Mouse (Mus musculus): ENCODE measurements around the gene Slc12a9.

Gene Slc12a9

DNA sequence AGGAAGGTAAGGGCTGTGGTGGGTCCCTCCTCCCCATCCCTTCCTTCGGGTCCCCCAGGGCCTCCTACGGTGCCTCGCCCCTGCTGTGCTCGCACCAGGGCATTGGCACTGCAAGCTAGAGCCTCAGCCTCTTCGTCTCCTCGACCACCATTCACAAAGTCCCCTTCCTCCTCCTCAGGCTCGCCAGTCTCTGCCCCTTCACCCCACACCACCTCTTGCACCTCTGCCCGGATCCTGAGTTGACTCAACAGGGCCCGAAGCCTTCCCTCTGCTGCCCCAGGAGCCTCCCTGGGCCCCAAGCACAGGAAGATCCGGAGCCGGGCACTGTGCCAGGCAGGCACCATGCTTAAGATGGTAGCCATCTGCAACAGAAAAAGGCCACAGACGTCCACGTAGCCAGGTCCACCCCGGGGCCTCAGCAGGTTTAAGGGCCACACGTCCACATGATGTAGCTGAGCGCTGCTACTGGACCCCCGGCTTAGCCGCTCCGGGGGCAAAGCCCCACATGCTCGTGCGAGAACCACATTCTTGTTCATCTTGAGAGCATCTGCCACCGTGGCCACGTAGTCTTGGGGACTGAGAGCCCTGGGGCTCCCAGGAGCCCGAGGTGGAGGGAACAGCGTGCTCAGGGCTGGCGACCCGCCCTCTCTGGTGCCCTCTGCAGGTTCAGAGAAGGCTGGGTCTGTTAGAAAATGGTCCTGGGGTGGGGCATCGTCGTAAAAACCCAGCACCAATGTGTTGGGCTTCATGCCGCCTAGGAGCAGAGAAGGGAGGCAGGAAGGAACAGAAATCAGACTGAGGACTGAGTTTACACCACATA, 18.1 kb downstream of the Slc12a9 start:
- in situ Hi-C loops (cut with MboI, MseI), result loop anchor here in 1 of 2 experiments (25.0 kb wide), 1 partner anchor 1353 kb away; the partner anchor contains the start of gene Ssc4d

DNA sequence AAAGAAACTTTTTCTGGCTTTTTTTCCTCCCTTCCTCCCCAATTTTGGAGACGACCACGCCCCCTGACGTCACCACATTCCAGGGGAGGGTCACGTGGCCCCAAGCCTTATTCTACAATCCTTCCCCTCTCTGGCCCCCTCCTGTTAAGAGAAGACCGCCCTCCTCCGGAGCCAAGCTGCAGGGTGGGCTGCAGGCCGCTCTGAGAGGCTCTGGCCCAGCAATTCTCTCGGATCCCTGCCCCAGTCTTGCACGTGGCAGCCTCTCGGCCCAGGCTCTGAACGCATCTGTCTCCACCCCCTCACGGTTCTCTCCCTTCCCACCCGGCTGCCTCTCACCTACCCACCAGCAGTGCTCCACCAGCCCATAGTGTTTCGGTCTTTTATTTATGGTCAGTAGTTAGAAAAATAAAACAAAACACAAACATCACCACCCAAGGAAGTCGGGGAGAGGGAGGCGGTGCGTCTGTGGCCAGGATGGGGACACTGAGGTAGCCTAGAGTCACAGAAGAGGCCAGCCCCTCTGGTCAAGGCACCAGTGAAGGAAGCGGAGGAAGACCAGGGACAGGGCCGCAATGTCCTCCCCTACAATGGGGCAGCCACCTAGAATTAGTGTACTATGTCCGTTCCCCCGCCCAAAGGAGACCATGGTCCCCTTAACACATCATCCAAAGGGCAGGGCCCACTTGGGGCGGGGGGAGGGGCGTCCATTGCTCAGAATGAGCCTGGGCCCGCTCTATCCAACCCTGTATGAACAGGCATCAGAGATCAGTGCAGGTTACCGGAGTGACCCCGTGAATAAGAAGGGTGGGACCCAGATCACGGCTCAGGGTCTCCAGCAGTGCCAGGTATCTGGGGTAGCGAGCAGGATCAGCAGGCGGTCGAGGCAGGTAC, 19.0 kb downstream of the Slc12a9 start, which contains the start of gene Trip6:
Gene Trip6, minus strand, starts transcription at position 212 of the 891 bp plus-strand sequence.
- in situ Hi-C loops (cut with MboI, MseI), result loop anchor here in 1 of 2 experiments (25.0 kb wide), 1 partner anchor 1352 kb away; the partner anchor contains the start of gene Ssc4d

DNA sequence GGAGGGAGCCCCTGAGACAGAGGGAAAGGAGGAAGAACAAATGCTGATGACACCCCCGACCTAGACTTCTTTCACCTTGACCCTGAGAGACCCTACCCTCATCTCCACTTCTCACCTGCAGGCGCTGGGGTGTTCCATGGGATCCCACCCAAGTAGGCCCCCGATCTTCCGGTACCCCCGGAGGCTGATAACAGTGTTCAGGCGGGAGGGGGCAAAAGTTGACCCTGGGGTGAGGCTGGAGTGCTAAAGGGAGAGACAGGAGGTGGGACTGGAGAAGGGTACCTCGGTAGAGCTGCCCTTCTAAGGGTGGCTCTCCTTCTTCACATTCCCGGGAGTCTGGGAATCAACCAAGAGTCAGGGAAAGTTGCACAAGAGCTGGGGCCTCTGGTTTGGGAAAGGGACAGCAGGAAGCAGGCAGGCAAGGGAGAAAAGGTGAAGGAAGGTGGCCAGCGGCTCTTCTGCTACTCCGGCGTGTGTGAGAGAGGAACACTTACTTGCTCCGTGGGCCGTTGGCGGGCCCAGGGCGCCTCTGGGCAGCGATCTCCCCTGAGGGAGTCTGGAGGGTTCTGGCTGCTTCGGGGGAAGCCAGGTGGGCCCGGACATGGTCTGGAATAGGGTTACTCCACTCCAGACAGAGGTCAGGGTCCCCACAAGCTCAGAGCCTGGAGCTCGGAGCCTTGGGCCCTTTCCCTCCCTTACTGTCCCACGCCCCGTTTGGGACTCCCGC, 19.8 kb downstream of the Slc12a9 start:
- in situ Hi-C loops (cut with MboI, MseI), result loop anchor here in 1 of 2 experiments (25.0 kb wide), 1 partner anchor 1351 kb away; the partner anchor contains the start of gene Ssc4d

DNA sequence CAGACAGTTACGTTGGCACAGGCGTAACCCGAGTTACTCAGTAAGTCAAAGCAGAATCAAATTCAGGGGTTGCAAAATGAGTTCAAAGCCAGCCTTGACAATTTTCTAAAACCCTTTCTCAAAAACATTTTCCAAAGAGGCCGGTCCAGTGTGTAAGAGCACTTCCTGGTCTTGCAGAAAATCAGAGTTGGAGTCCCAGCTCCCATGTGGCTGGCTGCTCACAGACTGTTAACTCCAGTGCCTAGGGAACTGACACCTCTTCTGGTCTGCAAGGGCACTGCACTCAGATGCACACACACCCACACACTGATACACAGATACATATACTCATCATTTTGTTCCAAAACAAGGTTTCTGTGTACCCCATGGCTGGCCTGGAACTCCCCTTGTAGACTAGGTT, 25.0 kb downstream of the Slc12a9 start:
- in situ Hi-C loops (cut with MboI, MseI), result loop anchor here in 1 of 2 experiments (25.0 kb wide), 1 partner anchor 1346 kb away; the partner anchor contains the start of gene Ssc4d

- in situ Hi-C loops (cut with MboI, MseI), result loop anchor here in 1 of 2 experiments (25.0 kb wide), 1 partner anchor 1345 kb away; the partner anchor contains the start of gene Ssc4d
Observed at GRCm38 (mm10) chr5:137307071-137307912, 26.1 kb downstream of the Slc12a9 start, which contains the start of gene Srrt. Srrt (minus strand) TSS chr5:137307674.

GRCm38 (mm10) chr5:137306439-137307005, 26.9 kb downstream of the Slc12a9 start:
- in situ Hi-C loops (cut with MboI, MseI), result loop anchor here in 1 of 2 experiments (25.0 kb wide), 1 partner anchor 1344 kb away; the partner anchor contains the start of gene Ssc4d

DNA sequence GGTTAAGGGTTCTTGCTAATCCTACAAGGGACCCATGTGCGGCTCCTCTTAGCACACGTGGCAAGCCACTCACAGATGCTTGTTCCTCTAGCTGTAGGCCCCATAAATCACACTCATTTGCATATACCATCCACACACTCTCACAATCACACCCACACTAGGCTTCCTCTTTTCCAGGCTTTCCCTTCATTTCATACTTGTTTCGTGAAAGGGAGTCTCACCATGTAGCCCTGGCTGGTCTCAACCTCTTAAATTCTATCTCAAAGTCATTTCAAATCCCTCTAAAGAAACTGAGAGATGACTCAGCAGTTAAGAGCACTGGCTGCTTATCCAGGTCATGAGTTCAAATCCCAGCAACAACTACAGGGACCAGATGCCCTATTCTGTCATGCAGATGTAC, 27.6 kb downstream of the Slc12a9 start:
- in situ Hi-C loops (cut with MboI, MseI), result loop anchor here in 1 of 2 experiments (25.0 kb wide), 1 partner anchor 1344 kb away; the partner anchor contains the start of gene Ssc4d

- in situ Hi-C loops (cut with MboI, MseI), result loop anchor here in 1 of 2 experiments (25.0 kb wide), 1 partner anchor 1343 kb away; the partner anchor contains the start of gene Ssc4d
Observed at GRCm38 (mm10) chr5:137304816-137305215, 28.6 kb downstream of the Slc12a9 start.

GRCm38 (mm10) chr5:137304165-137304564, 29.2 kb downstream of the Slc12a9 start:
- in situ Hi-C loops (cut with MboI, MseI), result loop anchor here in 1 of 2 experiments (25.0 kb wide), 1 partner anchor 1342 kb away; the partner anchor contains the start of gene Ssc4d

- in situ Hi-C loops (cut with MboI, MseI), result loop anchor here in 1 of 2 experiments (25.0 kb wide), 1 partner anchor 1341 kb away; the partner anchor contains the start of gene Ssc4d
Observed at GRCm38 (mm10) chr5:137303609-137304008, 29.8 kb downstream of the Slc12a9 start.

DNA sequence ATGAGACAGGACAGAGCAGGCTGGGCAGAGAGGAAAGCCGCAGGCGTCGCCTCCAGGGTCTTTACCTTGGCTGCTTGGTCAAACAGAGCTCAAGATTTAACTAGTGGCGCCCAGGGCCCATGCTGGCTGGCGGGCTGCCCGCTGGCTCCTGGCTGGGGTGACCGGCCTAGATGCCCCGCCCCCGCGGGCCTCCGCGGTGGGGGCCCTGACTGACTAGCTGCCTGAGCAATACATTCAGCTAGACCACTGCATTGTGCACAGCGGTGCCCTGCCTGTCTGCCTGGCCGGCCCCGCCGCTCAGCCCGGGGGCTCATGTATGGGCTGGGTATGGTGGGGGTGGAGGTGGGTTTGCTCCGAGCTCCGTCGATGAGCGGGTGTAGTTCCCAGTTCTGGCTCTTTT, 32.1 kb downstream of the Slc12a9 start:
- in situ Hi-C loops (cut with MboI, MseI), result loop anchor here in 1 of 2 experiments (25.0 kb wide), 1 partner anchor 1339 kb away; the partner anchor contains the start of gene Ssc4d

- in situ Hi-C loops (cut with MboI, MseI), result loop anchor here (5.0 to 25.0 kb wide), 3 partner anchors 287 to 876 kb away; partner anchors contain the start of genes Ap4m1 (in 1 of the 2) and Mcm7 (in 1 of the 2)
Observed at GRCm38 (mm10) chr5:137299240-137299639, 34.2 kb downstream of the Slc12a9 start.

DNA sequence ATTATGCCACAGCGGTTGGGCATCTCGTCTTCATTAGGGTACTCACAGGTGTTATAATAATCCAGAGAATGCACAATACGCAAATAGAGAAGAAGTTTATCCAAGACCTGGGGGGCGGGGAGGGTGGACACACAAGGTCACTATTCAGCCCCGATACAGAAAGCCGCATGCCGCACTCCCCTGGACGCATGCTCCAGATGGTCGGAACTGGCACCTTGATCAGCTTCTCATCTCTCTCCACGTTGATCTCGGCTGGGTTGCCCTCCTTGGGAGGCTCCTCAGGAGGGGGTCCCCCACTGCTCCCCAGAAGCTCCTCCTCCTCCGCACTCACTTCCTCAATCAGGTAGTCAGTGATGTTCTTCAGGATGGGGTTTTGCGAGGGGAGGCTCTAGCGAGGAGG, 36.3 kb downstream of the Slc12a9 start:
- in situ Hi-C loops (cut with MboI, MseI), result loop anchor here (5.0 to 25.0 kb wide), 3 partner anchors 285 to 878 kb away; partner anchors contain the start of genes Ap4m1 (in 1 of the 2) and Mcm7 (in 1 of the 2)

DNA sequence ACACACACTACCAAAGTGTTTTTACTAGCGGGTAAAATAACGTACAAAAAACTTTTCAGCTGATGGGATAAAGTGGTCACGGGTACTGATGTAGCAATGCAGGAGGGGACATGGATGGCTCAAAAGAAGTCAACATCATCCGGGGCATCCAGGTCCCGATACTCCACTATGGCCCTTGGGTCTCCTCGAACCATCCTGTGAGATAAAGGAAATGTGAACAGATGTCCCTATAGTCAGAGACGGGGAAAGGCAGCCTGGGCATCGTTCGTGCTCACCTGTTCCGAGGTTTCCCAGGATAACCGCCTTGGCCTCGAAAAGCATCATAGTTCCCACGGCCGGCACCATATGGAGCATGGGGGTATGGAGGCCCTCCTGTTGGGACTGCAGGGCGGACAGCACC, 37.7 kb downstream of the Slc12a9 start:
- in situ Hi-C loops (cut with MboI, MseI), result loop anchor here (5.0 to 25.0 kb wide), 3 partner anchors 283 to 879 kb away; partner anchors contain the start of genes Ap4m1 (in 1 of the 2) and Mcm7 (in 1 of the 2)

DNA sequence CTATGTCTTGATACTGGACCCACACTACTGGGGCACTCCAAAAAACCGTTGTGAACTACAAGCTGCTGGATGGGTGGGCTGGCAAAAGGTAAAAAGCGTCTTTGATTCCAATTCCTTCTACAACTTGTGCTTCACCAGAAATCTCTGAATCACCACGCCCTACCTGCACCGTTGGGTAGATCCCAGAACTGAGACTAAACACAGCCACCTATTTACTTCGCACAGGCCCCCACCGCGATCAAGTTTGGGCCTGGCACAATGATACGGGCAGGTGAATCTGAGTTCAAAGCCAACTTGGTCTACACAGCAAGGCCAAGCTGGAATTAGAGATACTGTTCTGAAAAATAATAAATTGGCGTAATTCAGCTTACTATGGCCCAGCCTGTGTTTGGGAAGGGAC, 38.1 kb downstream of the Slc12a9 start:
- in situ Hi-C loops (cut with MboI, MseI), result loop anchor here (5.0 to 25.0 kb wide), 3 partner anchors 283 to 880 kb away; partner anchors contain the start of genes Ap4m1 (in 1 of the 2) and Mcm7 (in 1 of the 2)

DNA sequence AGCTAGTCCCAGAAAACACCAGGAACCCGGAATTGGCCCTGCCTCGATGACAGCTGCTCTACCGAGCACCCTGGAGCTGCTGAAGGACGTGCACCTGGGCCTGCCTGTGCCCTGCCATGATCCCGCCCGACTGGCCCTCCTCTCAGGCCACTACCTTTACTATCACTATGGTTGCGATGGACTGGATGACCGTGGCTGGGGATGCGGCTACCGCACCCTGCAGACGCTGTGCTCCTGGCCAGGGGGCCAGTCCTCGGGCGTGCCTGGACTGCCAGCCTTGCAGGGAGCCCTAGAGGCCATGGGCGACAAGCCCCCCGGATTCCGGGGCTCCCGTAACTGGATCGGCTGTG, 38.7 kb downstream of the Slc12a9 start:
- in situ Hi-C loops (cut with MboI, MseI), result loop anchor here (5.0 to 25.0 kb wide), 3 partner anchors 282 to 880 kb away; partner anchors contain the start of genes Ap4m1 (in 1 of the 2) and Mcm7 (in 1 of the 2)

GRCm38 (mm10) chr5:137293839-137294743, 39.3 kb downstream of the Slc12a9 start, which contains the start of gene Ufsp1:
Ufsp1 (plus strand) TSS chr5:137294629.
- in situ Hi-C loops (cut with MboI, MseI), result loop anchor here in 1 of 2 experiments (10.0 to 25.0 kb wide), 2 partner anchors 282 to 881 kb away; partner anchors contain the start of genes Ap4m1 and Mcm7

All from T-helper 17 cell (primary cell).